Mouse (Mus musculus) right cerebral cortex, postnatal 36 days (tissue): ENCODE data around the gene Mfsd6.

ENCODE experiments used
- DNase-seq, 2 experiments: peaks; one replicate each; pipeline ENCODE4 v3.0.0; 2022; ENCODE audit warnings: low spot score in 2 of 2, mixed read lengths in 1 of 2

Mfsd6 gene

GRCm38 (mm10) chr1:52727056-52727900 lies at the start of gene Mfsd6:
TSS of gene Mfsd6 (minus strand) at chr1:52727462.
- DNase-seq = peak; percentile 30 to 32

DNA sequence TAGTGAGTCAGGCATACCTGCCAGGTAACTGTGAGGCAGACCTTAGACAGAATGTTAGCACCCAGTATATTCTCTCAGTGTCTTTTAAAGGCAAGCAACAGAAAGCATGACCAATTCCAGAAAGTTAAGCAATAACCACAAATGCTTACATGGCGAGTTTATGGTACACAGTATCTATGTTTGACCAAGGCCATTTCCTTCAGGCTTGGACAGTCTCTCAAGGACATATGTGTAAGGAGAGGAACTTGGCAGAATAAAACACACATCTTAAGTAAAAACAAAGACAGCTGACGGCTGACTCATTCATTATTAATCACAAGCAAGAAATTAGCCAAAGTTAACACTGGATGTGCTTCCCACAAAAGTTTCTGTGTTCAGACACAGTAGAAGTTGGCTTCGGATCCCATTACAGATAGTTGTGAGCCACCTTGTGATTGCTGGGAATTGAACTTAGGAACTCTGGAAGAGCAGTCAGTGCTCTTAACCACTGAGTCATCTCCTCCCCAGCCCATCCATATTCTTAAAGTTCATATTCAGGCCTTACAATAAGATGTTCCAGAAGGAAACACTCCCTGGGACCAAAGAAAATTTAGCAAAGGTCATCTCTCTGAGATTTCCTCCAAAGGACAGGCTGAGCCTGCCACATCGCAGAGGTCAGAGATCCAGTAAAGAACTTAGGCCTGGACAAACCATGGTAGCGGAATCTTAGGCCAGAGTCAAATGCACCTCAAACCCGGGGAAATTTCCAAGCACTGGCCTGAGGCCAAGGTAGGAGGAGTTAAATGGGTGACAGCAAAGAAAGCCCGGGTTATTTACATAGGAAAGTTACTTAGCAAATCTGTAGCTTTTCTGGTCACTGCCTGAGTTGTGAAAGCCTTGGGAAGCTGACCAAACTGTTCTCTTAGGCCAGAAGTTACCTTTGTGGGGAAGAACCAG lies 38.2 kb upstream of the Mfsd6 start:
- DNase-seq = no peak

- DNase-seq = no peak
These were observed 36.9 kb upstream of the Mfsd6 start for GRCm38 (mm10) chr1:52763894-52764809.

GRCm38 (mm10) chr1:52758174-52758573 lies 30.9 kb upstream of the Mfsd6 start:
- no peak for DNase-seq

- no peak for DNase-seq
These were observed 27.1 kb upstream of the Mfsd6 start for GRCm38 (mm10) chr1:52754331-52754730.

GRCm38 (mm10) chr1:52753828-52754227 lies 26.6 kb upstream of the Mfsd6 start:
- DNase-seq = no peak

DNA sequence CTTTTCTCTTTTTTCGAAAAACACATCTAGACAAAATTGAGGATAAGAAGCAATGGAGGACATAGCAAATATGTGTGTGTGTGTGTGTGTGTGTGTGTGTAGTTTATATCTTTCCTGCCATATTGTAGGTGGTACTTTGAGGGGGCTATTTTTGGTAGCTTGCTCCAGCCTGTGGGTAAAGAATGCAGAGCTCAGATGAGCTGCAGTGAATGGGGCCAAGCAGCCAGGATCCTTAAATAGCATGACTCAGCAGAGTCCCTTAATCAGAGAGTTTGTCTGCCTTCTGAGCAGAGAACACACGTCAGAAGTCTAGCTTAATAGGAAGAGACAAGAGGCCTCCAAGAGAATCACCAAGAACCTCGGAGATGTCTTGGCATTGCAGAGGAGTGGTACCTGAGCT lies 25.4 kb upstream of the Mfsd6 start:
- DNase-seq = peak in 1 of 2 experiments; percentile 22

GRCm38 (mm10) chr1:52751634-52752033 lies 24.4 kb upstream of the Mfsd6 start:
- no peak for DNase-seq

- no peak for DNase-seq
These were observed 22.7 kb upstream of the Mfsd6 start for GRCm38 (mm10) chr1:52749978-52750377.

DNA sequence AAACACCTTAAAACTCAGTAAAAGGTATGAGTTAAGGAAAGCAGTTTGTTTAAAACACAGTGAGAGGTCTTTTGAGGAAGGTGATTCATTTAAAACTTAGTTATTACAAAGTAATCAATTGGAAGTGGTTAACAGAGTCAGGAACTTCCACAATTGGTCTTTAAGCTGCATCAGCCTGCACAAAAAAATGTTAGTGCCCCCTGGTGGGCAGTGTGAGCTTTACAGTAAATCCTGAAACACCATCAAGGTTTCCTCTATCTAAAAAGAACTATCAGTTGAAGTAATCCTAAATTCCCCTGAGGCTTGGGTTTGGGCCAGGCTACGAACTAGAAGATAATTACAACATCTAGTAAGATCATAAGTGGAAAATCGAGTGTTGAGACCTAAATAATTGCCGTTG lies 21.0 kb upstream of the Mfsd6 start:
- no peak for DNase-seq

GRCm38 (mm10) chr1:52742567-52742966 lies 15.3 kb upstream of the Mfsd6 start:
- DNase-seq = no peak

GRCm38 (mm10) chr1:52734208-52734607 lies 6.9 kb upstream of the Mfsd6 start:
- DNase-seq = no peak

DNA sequence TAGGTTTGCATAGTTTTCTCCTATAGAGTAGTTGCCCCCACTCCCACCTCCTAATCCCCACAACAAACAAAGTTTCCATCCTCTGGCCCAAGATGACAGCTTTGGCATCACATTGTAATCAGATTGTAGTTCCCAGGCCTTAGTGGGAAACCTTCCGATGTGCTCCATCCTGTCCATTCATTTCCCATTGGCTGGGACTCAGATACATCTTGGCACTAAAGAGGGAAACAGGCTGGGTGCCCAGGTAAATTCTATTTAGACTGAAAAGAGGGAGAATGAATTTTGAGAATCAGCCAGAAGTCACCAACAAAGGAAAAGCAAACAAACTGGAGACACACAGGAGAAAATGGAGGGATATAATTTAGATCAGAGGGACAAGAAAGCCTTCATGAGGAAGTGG lies 3.0 kb upstream of the Mfsd6 start:
- no peak for DNase-seq

DNA sequence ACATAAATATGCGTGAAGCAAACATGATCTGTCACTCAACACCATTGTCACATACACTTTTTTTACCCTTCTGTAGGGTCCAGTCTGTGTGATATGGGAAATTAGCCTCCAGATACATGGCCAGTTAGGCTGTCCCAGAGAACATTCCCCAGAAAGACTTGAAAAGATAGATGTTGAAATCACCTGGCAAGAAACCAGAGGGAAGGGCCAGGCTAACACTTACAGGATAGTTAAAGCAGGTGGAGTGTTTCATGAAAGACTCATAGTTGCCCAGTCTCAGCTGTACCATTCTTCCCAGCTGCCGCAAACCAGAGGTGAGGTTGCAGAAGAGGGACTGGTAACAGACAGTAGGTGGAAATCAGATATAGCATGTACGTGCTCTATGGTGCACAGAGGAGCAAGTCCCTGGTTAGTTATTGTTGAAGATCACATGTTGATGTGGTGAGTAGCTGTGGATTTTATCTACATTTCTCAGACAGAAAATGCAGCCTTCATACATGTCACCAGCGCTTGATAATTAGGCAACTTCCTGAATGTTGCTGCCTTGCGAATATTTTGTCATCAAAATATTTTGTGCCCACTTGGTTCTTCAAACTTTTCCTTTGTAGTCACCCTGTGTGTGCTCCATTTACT lies 1.7 kb upstream of the Mfsd6 start:
- DNase-seq = no peak

DNA sequence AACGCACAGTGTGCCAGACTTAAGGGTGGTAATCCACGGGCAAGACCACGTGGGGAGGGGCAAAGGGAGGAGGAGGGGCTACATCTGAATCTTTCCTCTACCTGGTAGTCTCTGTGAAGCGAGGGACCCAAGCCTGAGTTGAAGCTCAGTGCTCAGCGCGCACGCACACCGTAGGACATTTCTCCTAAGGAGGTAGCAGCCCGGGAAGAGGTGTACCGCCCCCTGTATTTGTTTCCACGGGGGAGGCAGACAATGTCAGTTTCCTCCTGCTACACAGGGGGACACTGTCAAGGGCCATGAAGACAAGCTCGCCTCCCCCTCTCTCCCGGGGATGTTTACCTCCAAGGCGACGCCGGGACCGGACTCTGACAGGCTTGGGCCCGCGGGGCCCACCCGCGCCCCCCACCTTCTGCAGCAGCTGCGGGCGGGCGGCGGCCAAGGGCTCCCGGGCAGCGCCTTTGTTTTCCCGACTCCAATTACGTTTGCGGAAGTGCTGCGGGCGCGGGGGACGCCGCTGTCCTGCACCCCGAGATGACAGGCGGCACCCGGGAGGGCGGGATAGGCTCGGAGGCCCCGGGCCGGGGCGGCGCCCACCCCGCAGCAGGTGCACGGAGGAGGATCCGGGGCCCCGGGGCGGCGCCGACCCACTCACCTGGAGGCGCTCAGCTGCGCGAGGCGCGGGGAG lies 749 bp downstream of the Mfsd6 start:
- DNase-seq = peak; percentile 36 to 45

GRCm38 (mm10) chr1:52722586-52722985 lies 4.7 kb downstream of the Mfsd6 start:
- DNase-seq = no peak

DNA sequence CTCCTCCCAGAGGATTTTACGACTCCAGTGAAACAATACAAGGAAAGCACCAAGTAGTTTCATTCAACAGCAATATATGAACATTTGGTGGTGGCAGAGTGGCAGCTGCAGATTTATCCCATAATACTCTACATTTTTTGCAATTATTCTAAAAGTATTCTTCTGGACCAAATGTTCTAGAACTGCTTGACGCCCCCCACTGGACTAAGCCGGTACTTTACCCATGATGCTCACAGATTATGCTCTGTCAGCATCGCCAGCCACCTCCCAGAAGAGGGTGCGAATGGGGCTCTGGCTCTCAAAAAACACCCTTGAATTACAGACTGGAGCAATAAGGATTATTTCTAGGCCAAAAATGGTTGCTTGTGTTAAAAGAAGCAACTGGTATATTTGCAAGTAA lies 8.2 kb downstream of the Mfsd6 start:
- DNase-seq = no peak

DNA sequence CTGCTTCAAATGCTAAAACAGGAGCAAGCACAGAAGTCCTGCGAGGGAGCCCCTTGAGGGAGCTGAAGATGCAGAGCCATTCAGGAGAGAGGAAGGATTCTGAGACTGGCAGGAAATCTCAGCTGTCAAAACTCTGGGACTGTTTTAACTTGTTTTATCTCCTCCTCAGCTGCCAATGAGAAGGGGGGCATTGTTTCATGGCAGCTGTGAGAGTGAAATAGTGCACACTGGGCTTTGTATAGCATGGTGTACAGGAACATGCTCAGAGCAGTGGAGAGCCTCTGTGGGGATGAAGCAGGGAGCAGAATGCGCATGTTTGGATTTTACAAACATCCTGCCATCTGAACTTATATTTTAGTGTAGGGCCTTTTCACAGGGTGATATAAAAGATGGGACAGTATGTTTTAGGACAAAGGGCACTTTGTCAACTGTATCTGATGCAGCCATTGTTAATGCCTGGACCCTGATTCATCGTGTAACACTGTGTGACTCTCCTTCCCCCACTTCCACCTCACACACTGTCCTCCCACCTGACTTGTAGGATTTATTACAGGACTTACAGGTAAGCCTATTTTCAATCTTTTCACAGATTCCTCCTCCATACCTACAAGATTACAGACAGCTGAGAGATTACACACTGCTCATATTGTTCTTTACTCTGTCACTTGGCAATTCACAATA lies 9.1 kb downstream of the Mfsd6 start:
- no peak for DNase-seq

- DNase-seq = no peak
These were observed 12.8 kb downstream of the Mfsd6 start for GRCm38 (mm10) chr1:52714451-52714850.

DNA sequence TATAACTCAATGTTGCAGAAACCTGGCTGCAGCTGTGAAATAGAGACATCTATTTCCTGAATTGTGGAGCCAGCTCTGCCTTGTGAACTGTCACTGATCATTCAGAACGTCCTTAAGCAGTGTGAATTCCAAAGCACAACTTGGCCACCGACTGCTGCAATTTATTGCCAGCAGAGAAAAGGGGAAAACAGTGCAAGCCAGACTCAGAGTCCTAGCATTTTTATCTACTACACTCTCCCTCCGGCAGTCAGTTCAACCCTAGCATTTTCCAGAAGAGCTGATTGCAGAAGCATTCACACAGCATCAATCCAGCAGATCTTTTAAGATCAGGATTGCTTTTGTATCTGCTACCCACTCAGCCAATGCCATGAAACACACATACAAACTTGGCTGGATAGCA lies 13.2 kb downstream of the Mfsd6 start:
- no peak for DNase-seq
